Mouse (Mus musculus) lung, adult 2 months (tissue): ENCODE data around the gene Serhl.

Experiments used
- CTCF ChIP-seq: fragments of 200-500 bp; IDR thresholded peaks from 2 replicates; pipeline ENCODE4 v1.5.1; 2011; ENCODE audit warnings: mild to moderate bottlenecking, low read length, control low read depth; ENCODE audit not compliant: insufficient read depth
- POLR2A ChIP-seq: fragments of 200-500 bp; IDR thresholded peaks from 2 replicates; pipeline ENCODE4 v1.6.1; 2011; ENCODE audit warnings: low read depth, mild to moderate bottlenecking, control low read depth, low read length, borderline replicate concordance; ENCODE audit errors: extremely low read depth

DNA sequence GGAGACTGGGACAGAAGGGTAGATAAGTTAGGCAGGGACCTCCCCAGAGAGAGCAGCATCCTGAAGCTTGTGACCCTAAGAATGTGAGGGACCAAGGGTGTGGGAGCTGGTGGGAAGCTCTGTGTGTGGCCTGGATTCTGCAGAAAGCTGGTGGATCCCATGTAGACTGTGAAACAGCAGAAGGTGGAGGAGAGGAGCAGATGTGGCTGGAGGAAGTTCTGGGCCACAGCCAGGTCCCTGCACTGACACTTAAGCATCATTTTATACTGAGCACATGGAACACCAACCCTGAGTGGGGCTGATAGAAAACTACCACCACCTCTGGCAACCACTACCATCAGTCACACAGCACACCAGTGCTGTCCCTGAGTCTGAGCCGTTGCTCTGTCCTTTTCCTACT lies 13.8 kb downstream of the Serhl start:
- no peak for TF ChIP-seq CTCF
- no peak for TF ChIP-seq POLR2A
